Mouse (Mus musculus) mammary gland, adult 2 months (tissue): Measurements from ENCODE around the gene Gm17349. TPM values are rescaled to one million over a fixed set of nuclear protein-coding genes. Genes with fewer than 3 reads are reported as not detected.

Experiments used
- polyA plus RNA-seq: library from polyadenylated mRNA; depleted of rRNA; stranded (reverse); fragments of >200 nt; gene quantifications from 2 replicates; pipeline ENCODE4 v1.2.3, GENCODE M21; 2012; ENCODE audit warnings: low replicate concordance; rRNA removed

The Gm17349 gene
- 2.9 TPM in 1 of 2 replicates, not detected in the other for polyA plus RNA-seq

DNA sequence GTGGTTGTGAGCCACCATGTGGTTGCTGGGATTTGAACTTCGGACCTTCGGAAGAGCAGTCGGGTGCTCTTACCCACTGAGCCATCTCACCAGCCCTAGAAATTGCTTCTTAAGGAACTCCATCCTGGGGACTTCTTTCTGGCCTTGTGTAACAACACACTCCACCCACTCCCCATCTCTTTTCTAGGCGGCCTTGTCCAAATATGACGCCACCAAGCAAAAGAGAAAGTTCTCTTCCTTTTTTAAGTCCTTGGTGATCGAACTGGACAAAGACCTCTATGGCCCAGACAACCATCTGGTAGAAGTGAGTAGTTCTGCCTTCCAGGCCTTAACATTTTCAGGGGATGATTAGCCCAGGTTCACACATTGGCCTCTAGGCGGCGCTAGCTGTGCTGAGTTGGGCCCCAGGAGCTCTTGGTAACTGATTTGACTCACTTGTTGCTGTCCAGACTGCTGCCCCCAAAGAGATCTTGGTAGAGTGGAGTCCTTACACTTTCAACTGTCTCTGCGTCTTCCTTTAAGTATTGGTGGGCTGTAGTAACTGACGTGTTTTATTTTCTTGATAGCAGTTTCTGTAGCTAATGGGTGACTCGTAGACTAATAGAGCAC, at the start of gene Gm17349:
Gene Gm17349, minus strand, starts transcription at position 51 of the 609 bp plus-strand sequence.

DNA sequence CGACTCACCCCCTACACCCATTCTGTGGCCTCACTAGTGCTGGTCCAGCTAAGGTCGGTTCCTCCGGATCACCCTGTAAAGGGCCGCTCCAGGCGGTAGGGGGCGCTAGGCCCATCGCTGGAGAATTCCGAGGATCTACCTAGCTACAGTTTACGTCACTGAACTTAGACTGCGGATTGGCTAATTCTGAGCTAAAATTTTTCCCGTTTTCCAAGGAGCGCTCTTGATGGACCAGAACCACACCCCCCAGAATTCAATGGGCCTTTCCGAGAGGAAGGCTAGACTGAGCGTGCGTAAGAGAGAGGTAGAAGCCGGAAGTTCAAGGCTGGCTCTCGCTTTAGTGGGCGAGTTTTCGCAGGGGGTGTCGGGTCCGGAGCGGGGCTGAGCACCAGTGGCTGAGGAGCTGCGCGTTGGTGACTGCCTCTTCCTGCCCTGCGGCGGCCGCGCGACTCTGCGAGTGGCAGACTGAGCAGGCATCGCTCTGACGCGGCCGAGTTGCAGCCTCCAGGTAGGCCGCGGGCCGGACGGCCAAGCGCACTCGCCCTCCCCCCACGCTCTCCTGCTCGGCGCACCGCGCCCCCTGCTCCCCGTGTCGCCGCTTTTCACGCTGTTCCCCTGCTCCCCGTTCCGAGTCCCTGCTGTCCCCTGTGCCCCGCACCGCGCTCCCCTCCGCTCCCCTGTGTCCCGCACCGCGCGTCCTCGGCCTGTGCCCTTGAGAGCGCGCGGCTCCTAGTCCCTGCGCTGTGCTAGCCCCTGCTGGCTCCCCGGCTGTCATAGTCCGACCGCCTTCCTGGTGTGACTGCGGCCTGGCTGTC, 20.3 kb upstream of the Gm17349 start, which contains the start of gene Cox14:
Gene Cox14, plus strand, starts transcription at position 278 of the 815 bp plus-strand sequence.

GRCm38 (mm10) chr15:99717386-99718334, 12.4 kb upstream of the Gm17349 start, which contains the start of gene Gpd1:
TSS of gene Gpd1 (plus strand) at chr15:99717515.

DNA sequence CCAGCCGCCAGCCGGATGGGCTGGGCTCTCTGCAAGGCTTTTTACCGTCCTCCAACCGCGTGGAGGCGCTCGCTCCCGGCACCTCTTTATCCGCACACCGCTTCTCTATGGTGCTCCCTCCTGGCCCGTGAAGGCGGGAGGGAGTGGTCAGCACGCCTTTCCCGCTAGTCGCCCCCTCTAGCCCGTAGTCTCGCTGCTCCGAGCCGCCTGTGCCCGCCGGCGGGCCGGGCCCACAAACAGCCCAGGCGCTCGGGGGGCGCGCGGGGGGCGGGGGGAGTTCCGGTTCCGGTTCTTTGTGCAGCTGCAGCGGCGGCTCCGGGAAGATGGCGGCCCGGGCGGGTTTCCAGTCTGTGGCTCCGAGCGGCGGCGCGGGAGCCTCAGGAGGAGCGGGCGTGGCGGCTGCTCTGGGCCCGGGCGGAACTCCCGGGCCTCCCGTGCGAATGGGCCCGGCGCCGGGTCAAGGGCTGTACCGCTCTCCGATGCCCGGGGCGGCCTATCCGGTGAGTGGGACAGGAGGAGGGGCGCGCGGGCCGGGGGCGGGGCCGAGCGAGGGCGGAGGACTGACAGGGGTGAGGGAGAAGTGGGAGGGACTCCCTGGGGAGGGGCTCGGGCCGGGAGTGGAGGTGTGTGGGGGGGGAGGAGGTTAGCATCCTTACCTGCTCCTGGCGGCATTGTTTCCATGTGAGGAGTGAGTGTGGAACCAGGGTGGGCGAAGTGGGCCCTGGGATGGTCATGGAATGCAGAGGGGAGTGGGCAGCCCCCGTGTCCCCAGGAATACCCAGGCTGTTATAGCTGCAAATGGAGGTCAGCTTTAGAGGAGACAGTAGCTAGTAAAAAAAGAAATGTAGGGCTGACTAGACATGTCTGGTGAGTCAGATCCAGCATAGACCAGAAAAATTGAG, 3.0 kb downstream of the Gm17349 start, which contains the start of gene Smarcd1:
Gene Smarcd1, plus strand, starts transcription at position 131 of the 902 bp plus-strand sequence.

GRCm38 (mm10) chr15:99670154-99670821, 35.0 kb downstream of the Gm17349 start, which contains the start of gene Asic1:
TSS of gene Asic1 (plus strand) at chr15:99670368.

Other genes with a start within 250 kb of the Gm17349 start
- gene Nckap5l, start 247.7 kb downstream of the Gm17349 start, polyA plus RNA-seq = 10.7 and 21.6 TPM in 2 replicates
- 5.2 and 6.9 TPM in 2 replicates for gene Bcdin3d, start 230.8 kb downstream of the Gm17349 start, polyA plus RNA-seq
- 2.5 and 2.8 TPM in 2 replicates for gene Faim2, start 177.3 kb downstream of the Gm17349 start, polyA plus RNA-seq
- gene Aqp2, start 126.4 kb downstream of the Gm17349 start, polyA plus RNA-seq = 1.2 and 2.0 TPM in 2 replicates
- 247 and 333 TPM in 2 replicates for gene Aqp5, start 114.7 kb downstream of the Gm17349 start, polyA plus RNA-seq
- gene Aqp6, start 104.1 kb downstream of the Gm17349 start, polyA plus RNA-seq = not detected in 2 replicates
- 6.6 and 7.8 TPM in 2 replicates for gene Racgap1, start 53.8 kb downstream of the Gm17349 start, polyA plus RNA-seq
- 0.79 and 1.3 TPM in 2 replicates for gene Asic1, start 35.1 kb downstream of the Gm17349 start, polyA plus RNA-seq
- gene Smarcd1, start 3.4 kb downstream of the Gm17349 start, polyA plus RNA-seq = 39.3 and 39.6 TPM in 2 replicates
- 871 and 1,032 TPM in 2 replicates for gene Gpd1, start 12.0 kb upstream of the Gm17349 start, polyA plus RNA-seq
- gene Cox14, start 20.1 kb upstream of the Gm17349 start, polyA plus RNA-seq = 214 and 295 TPM in 2 replicates
- 35.9 and 58.1 TPM in 2 replicates for gene Cers5, start 67.4 kb upstream of the Gm17349 start, polyA plus RNA-seq
- gene Lima1, start 170.0 kb upstream of the Gm17349 start, polyA plus RNA-seq = 19.6 and 27.2 TPM in 2 replicates